Mouse (Mus musculus) MEL (cell line): ENCODE measurements at regions not wholly inside any gene's neighbourhood (a gene's known extent, or its start where the extent isn't known, plus 50 kb on each side); places are given as distances from the start of the nearest gene placed in this dataset.

Experiments
- DNase-seq: peaks from one replicate; pipeline ENCODE4 v3.0.0; 2011; ENCODE audit warnings: low read depth, low spot score
- H3K27ac ChIP-seq: 2 replicates; pipeline ENCODE4 v1.5.1; 2012; ENCODE audit warnings: low read depth, mild to moderate bottlenecking, control low read depth, low read length, moderate library complexity; ENCODE audit not compliant: control insufficient read depth
- H3K27me3 ChIP-seq, 2 experiments: fragments of 150-350 bp in 1 of 2; sonication (generic) in 1 of 2; 2 replicates each; pipeline ENCODE4 v1.6.1; 2012; ENCODE audit warnings: low read length in 2 of 2, mild to moderate bottlenecking in 2 of 2, improper control_type of control experiment in 1 of 2, moderate library complexity in 1 of 2; ENCODE audit not compliant: insufficient read depth in 2 of 2, control insufficient read depth in 1 of 2
- H3K36me3 ChIP-seq, 2 experiments: 2 replicates each; pipeline ENCODE4 v1.6.1; 2012 to 2014; ENCODE audit warnings: low read length in 2 of 2, improper control_type of control experiment in 1 of 2, inconsistent platforms in 1 of 2, mild to moderate bottlenecking in 1 of 2; ENCODE audit not compliant: insufficient read depth in 2 of 2, control insufficient read depth in 1 of 2
- H3K4me1 ChIP-seq, 2 experiments: fragments of 150-350 bp in 1 of 2; sonication (generic) in 1 of 2; 2 replicates each; pipeline ENCODE4 v1.6.1; 2012; ENCODE audit warnings: low read length in 2 of 2, improper control_type of control experiment in 1 of 2, mild to moderate bottlenecking in 1 of 2; ENCODE audit not compliant: insufficient read depth in 2 of 2, control insufficient read depth in 1 of 2
- H3K4me3 ChIP-seq, 2 experiments: fragments of 150-350 bp in 1 of 2; sonication (generic) in 1 of 2; 2 replicates each; pipeline ENCODE4 v1.5.1; 2012; ENCODE audit warnings: low read depth in 2 of 2, low read length in 2 of 2, mild to moderate bottlenecking in 2 of 2, moderate library complexity in 2 of 2, control low read depth in 1 of 2, improper control_type of control experiment in 1 of 2; ENCODE audit not compliant: control insufficient read depth in 1 of 2, insufficient read depth in 1 of 2
- H3K79me2 ChIP-seq: 2 replicates; pipeline ENCODE4 v1.6.1; 2012; ENCODE audit warnings: mild to moderate bottlenecking, low read length, moderate library complexity; ENCODE audit not compliant: control insufficient read depth, poor library complexity, insufficient read depth
- H3K9ac ChIP-seq: 2 replicates; pipeline ENCODE4 v1.6.1; 2012; ENCODE audit warnings: low read depth, mild to moderate bottlenecking, control low read depth, low read length, moderate library complexity; ENCODE audit not compliant: control insufficient read depth, poor library complexity, severe bottlenecking
- H3K9me3 ChIP-seq: fragments of 150-350 bp; sonication (generic); replicated peaks from 2 replicates; pipeline ENCODE4 v1.6.1; 2012; ENCODE audit warnings: mild to moderate bottlenecking, low read length, improper control_type of control experiment, moderate library complexity; ENCODE audit not compliant: insufficient read depth
- BHLHE40 ChIP-seq: IDR thresholded peaks from 2 replicates; pipeline ENCODE4 v1.6.1; 2012; ENCODE audit warnings: low read depth, mild to moderate bottlenecking, inconsistent platforms, low read length, improper control_type of control experiment, borderline replicate concordance
- CHD1 ChIP-seq: IDR thresholded peaks from 2 replicates; pipeline ENCODE4 v1.6.1; 2012; ENCODE audit warnings: low read depth, mild to moderate bottlenecking, inconsistent platforms, low read length, improper control_type of control experiment
- CHD2 ChIP-seq: IDR thresholded peaks from 2 replicates; pipeline ENCODE4 v1.6.1; 2011; ENCODE audit warnings: low read length, improper control_type of control experiment
- MAFK ChIP-seq: IDR thresholded peaks from 2 replicates; pipeline ENCODE4 v1.6.1; 2011; ENCODE audit warnings: low read depth, mild to moderate bottlenecking, low read length, improper control_type of control experiment, borderline replicate concordance
- MXI1 ChIP-seq: IDR thresholded peaks from 2 replicates; pipeline ENCODE4 v1.6.1; 2011; ENCODE audit warnings: mild to moderate bottlenecking, low read depth, low read length, improper control_type of control experiment
- MYC ChIP-seq: IDR thresholded peaks from 2 replicates; pipeline ENCODE4 v1.6.1; 2011; ENCODE audit warnings: low read depth, mild to moderate bottlenecking, low read length, improper control_type of control experiment, moderate library complexity
- NELFE ChIP-seq: IDR thresholded peaks from 2 replicates; pipeline ENCODE4 v1.6.1; 2011; ENCODE audit warnings: low read depth, low read length, improper control_type of control experiment
- NRF1 ChIP-seq: IDR thresholded peaks from 2 replicates; pipeline ENCODE4 v1.6.1; 2014; ENCODE audit warnings: low read depth, mild to moderate bottlenecking, inconsistent platforms, low read length, improper control_type of control experiment, moderate library complexity; ENCODE audit not compliant: poor library complexity, insufficient read depth, severe bottlenecking
- POLR2A ChIP-seq, 2 experiments: IDR thresholded peaks; 2 replicates each; pipeline ENCODE4 v1.6.1; 2011 to 2012; ENCODE audit warnings: low read length in 2 of 2, mild to moderate bottlenecking in 2 of 2, control low read depth in 1 of 2, improper control_type of control experiment in 1 of 2, low read depth in 1 of 2, moderate library complexity in 1 of 2; ENCODE audit not compliant: control insufficient read depth in 1 of 2, insufficient read depth in 1 of 2, poor library complexity in 1 of 2
- POLR2AphosphoS2 ChIP-seq: IDR thresholded peaks from 2 replicates; pipeline ENCODE4 v1.6.1; 2011; ENCODE audit warnings: low read length, improper control_type of control experiment
- POLR2AphosphoS5 ChIP-seq: IDR thresholded peaks from 2 replicates; pipeline ENCODE4 v1.6.1; 2012; ENCODE audit warnings: low read depth, borderline replicate concordance, mild to moderate bottlenecking, inconsistent platforms, low read length, moderate library complexity, mixed read lengths
- RAD21 ChIP-seq: IDR thresholded peaks from 2 replicates; pipeline ENCODE4 v1.6.1; 2011; ENCODE audit warnings: mild to moderate bottlenecking, low read depth, low read length, improper control_type of control experiment
- RCOR1 ChIP-seq: IDR thresholded peaks from 2 replicates; pipeline ENCODE4 v1.6.1; 2012; ENCODE audit warnings: low read depth, mild to moderate bottlenecking, inconsistent platforms, low read length, improper control_type of control experiment
- TAL1 ChIP-seq: IDR thresholded peaks from 2 replicates; pipeline ENCODE4 v1.6.1; 2012; ENCODE audit warnings: mild to moderate bottlenecking, inconsistent platforms, low read length, moderate library complexity, mixed read lengths
- TCF12 ChIP-seq: IDR thresholded peaks from 2 replicates; pipeline ENCODE4 v1.6.1; 2014; ENCODE audit warnings: low read depth, mild to moderate bottlenecking, inconsistent platforms, low read length, improper control_type of control experiment, moderate library complexity
- USF1 ChIP-seq: IDR thresholded peaks from 2 replicates; pipeline ENCODE4 v1.6.1; 2014; ENCODE audit warnings: low read depth, mild to moderate bottlenecking, inconsistent platforms, low read length, improper control_type of control experiment, moderate library complexity
- ZC3H11A ChIP-seq: IDR thresholded peaks from 2 replicates; pipeline ENCODE4 v1.6.1; 2012; ENCODE audit warnings: low read depth, mild to moderate bottlenecking, inconsistent platforms, low read length, improper control_type of control experiment

DNA sequence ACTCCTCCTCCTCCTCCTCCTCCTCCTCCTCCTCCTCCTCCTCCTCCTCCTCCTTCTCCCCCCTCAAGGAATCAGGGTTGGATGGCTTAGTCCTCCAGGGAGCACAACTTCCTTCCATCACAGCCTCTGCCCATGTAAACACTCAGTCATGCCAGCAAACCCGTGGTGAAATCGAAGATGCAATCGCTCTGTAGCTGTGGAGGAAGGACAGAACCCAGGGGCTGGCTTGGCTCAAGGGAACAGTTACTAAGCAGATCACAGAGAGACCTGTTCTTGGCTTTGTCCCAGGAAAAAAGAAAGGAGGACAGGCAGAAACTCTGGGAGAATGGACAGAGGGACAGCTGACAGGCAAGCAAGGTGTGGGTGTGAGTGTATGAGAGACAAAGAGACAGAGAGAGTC is 112.6 kb upstream of the S1pr3 start:
- Histone ChIP-seq H3K36me3 (no peaks in the 10 kb centered on the region), H3K27me3 (no peaks in the 10 kb centered on the region), H3K9ac (no peak overlapping the region), H3K4me1 (no peaks in the 10 kb centered on the region), H3K79me2 (no peaks in the 10 kb centered on the region), H3K4me3 (no peak overlapping the region), H3K27ac (no peak overlapping the region), H3K9me3 (no peaks in the 10 kb centered on the region)
- TF ChIP-seq MAFK: no peak
- TF ChIP-seq CHD1: no peak
- no peak for TF ChIP-seq NRF1
- no peak for TF ChIP-seq ZC3H11A
- TF ChIP-seq USF1: no peak
- no peak for TF ChIP-seq RAD21
- TF ChIP-seq POLR2AphosphoS5: no peak
- no peak for TF ChIP-seq NELFE
- TF ChIP-seq MXI1: no peak
- TF ChIP-seq CHD2: no peak
- no peak for DNase-seq

DNA sequence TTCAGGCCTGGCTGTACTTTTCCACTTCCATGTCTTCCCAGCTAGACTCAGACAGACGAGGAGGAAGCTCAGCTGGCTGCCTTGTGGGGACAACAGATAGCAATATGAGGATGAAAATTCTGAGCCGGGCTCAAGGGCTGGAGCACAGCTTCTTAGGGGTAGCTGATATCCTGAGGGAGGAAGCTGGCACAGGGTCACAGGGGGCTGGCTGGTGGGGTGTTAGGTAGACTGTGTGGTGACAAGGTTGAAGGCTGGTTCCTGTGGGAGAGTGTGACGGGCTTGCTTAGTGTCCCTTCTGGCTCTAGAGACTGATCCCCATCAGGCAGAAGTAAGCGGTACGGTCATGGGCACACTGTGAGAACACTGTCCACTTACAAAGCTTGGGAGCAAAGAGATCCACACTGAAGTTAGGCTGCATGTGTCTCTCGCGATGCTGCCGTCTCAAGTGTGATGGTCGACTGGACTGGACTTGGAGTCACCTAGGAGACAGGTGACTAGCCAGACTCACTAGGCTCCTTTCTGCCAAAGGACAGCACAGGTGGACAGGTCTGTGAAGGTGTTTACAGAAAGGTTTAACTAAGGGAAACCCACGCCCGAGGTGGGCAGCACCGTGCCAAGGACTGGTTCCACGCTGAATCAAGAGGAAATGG is 111.1 kb upstream of the S1pr3 start:
- Histone ChIP-seq H3K4me1 (no peaks in the 10 kb centered on the region), H3K36me3 (no peaks in the 10 kb centered on the region), H3K27ac (no peak overlapping the region), H3K4me3 (no peak overlapping the region), H3K9ac (no peak overlapping the region), H3K9me3 (no peaks in the 10 kb centered on the region), H3K79me2 (no peaks in the 10 kb centered on the region), H3K27me3 (no peaks in the 10 kb centered on the region)
- DNase-seq: no peak
- TF ChIP-seq MYC (no peak), POLR2A (IDR thresholded peaks at IDR 0.05; ENCODE audit: control insufficient read depth in 1 of 2, insufficient read depth in 1 of 2, low read depth in 1 of 2, low read length in 2 of 2, poor library complexity in 1 of 2) (no peak), TAL1 (no peak), TCF12 (no peak), BHLHE40 (no peak), POLR2AphosphoS2 (no peak), RCOR1 (no peak)
- TF ChIP-seq, all 39 proteins: peak for 0
